Mouse (Mus musculus): ENCODE results near the gene Tab1. TPM values are rescaled to one million over a fixed set of nuclear protein-coding genes. Genes with fewer than 3 reads are reported as not detected.

Tab1 gene
- total RNA-seq, 2 experiments from 2014 or later = 23.1 to 30.4 TPM

- intact Hi-C loops (cut with DNase I) = no loop called here
- DNase-seq (ENCODE audit: low spot score in 2 of 2) = no peak
Observed at GRCm38 (mm10) chr15:80181561-80181960, 48.6 kb downstream of the Tab1 start.

GRCm38 (mm10) chr15:80182072-80182700 lies 49.3 kb downstream of the Tab1 start:
- DNase-seq (ENCODE audit: low spot score in 2 of 2) = no peak
- intact Hi-C loops (cut with DNase I) = no loop called here

GRCm38 (mm10) chr15:80188927-80189326 lies 56.0 kb downstream of the Tab1 start:
- no peak for DNase-seq (ENCODE audit: low spot score in 2 of 2)
- intact Hi-C loops (cut with DNase I) = no loop called here

GRCm38 (mm10) chr15:80190075-80190474 lies 57.1 kb downstream of the Tab1 start:
- intact Hi-C loops (cut with DNase I) = no loop called here
- no peak for DNase-seq (ENCODE audit: low spot score in 2 of 2)

- intact Hi-C loops (cut with DNase I) = no loop called here
- no peak for DNase-seq (ENCODE audit: low spot score in 2 of 2)
Observed at GRCm38 (mm10) chr15:80191585-80192245, 58.8 kb downstream of the Tab1 start.

- no peak for DNase-seq (ENCODE audit: low spot score in 2 of 2)
- intact Hi-C loops (cut with DNase I) = no loop called here
Observed at GRCm38 (mm10) chr15:80192246-80192585, 59.3 kb downstream of the Tab1 start.

- no peak for DNase-seq (ENCODE audit: low spot score in 2 of 2)
- intact Hi-C loops (cut with DNase I) = no loop called here
Observed at GRCm38 (mm10) chr15:80192847-80193246, 59.9 kb downstream of the Tab1 start.

GRCm38 (mm10) chr15:80199556-80199955 lies 66.6 kb downstream of the Tab1 start:
- no peak for DNase-seq (ENCODE audit: low spot score in 2 of 2)
- intact Hi-C loops (cut with DNase I) = no loop called here

GRCm38 (mm10) chr15:80202111-80202775 lies 69.3 kb downstream of the Tab1 start:
- intact Hi-C loops (cut with DNase I) = no loop called here
- peak; percentile 60 to 70 for DNase-seq (ENCODE audit: low spot score in 2 of 2)

GRCm38 (mm10) chr15:80203406-80203805 lies 70.5 kb downstream of the Tab1 start:
- intact Hi-C loops (cut with DNase I) = no loop called here
- DNase-seq (ENCODE audit: low spot score in 2 of 2) = no peak

- no peak for DNase-seq (ENCODE audit: low spot score in 2 of 2)
- intact Hi-C loops (cut with DNase I) = no loop called here
Observed at GRCm38 (mm10) chr15:80206057-80206565, 73.2 kb downstream of the Tab1 start.

GRCm38 (mm10) chr15:80208446-80208845 lies 75.5 kb downstream of the Tab1 start:
- intact Hi-C loops (cut with DNase I) = no loop called here

More at GRCm38 (mm10) chr15:80208446-80208845, 75.5 kb downstream of the Tab1 start:
- no peak for DNase-seq (ENCODE audit: low spot score in 2 of 2)

Other genes with a start within 250 kb of the Tab1 start
- gene Apobec3, start 241.5 kb upstream of the Tab1 start, total RNA-seq (2021) = 1 to 10 TPM; 4.9 to 5.1 TPM
- gene Cbx7, start 162.0 kb upstream of the Tab1 start, total RNA-seq (2021) = 10 to 100 TPM; 40.5 to 46.5 TPM
- gene Pdgfb, start 118.2 kb upstream of the Tab1 start, total RNA-seq (2021) = 10 to 100 TPM; 31.3 to 32.4 TPM
- 100 to 1,000 TPM; 424 to 526 TPM for gene Syngr1, start 41.8 kb upstream of the Tab1 start, total RNA-seq (2021)
- gene Rpl3, start 41.3 kb upstream of the Tab1 start, total RNA-seq (2021) = 100 to 1,000 TPM; 416 to 501 TPM
- 100 to 1,000 TPM; 119 to 126 TPM for gene Mgat3, start 40.6 kb downstream of the Tab1 start, total RNA-seq (2021)
- 10 to 100 TPM; 32.4 to 33.7 TPM for gene Mief1, start 100.9 kb downstream of the Tab1 start, total RNA-seq (2021)
- 10 to 100 TPM; 13.7 to 17.3 TPM for gene AC140267.1, start 102.7 kb downstream of the Tab1 start, total RNA-seq (2021)
- 100 to 1,000 TPM in 1 of 2 experiments, 10 to 100 TPM in 1; 99.7 to 113 TPM for gene Atf4, start 122.1 kb downstream of the Tab1 start, total RNA-seq (2021)
- 10 to 100 TPM; 40.9 to 41.1 TPM for gene Rps19bp1, start 131.2 kb downstream of the Tab1 start, total RNA-seq (2021)
- gene Cacna1i, start 154.1 kb downstream of the Tab1 start, total RNA-seq (2021) = 10 to 100 TPM; 73.2 to 73.7 TPM

Measured in left cerebral cortex, postnatal 36 days (tissue).